Mouse (Mus musculus) heart, embryonic 11.5 days (tissue): ENCODE data around the gene Ppp3r1. TPM values are rescaled to one million over a fixed set of nuclear protein-coding genes. Genes with fewer than 3 reads are reported as not detected.

ENCODE experiments used
- ATAC-seq: fragments of 200-750 bp; cut with Nextera tagmentation; replicated peaks from 2 replicates; pipeline ENCODE4 v1.8.0; 2017; ENCODE audit warnings: moderate library complexity; ENCODE audit not compliant: insufficient number of reproducible peaks, low FRiP score, low TSS enrichment
- H3K27ac ChIP-seq: fragments of 300-500 bp; sonication (generic); 2 replicates; pipeline ENCODE4 v1.5.1; 2014; ENCODE audit warnings: mild to moderate bottlenecking, low read depth, low read length
- H3K27me3 ChIP-seq: fragments of 300-500 bp; sonication (generic); 2 replicates; pipeline ENCODE4 v1.6.1; 2014; ENCODE audit warnings: mild to moderate bottlenecking, low read length, mixed read lengths; ENCODE audit not compliant: control insufficient read depth, insufficient read depth
- H3K36me3 ChIP-seq: fragments of 300-500 bp; sonication (generic); 2 replicates; pipeline ENCODE4 v1.6.1; 2014; ENCODE audit warnings: mild to moderate bottlenecking, low read length, moderate library complexity, mixed read lengths; ENCODE audit not compliant: control insufficient read depth, insufficient read depth
- H3K4me1 ChIP-seq: fragments of 300-500 bp; sonication (generic); 2 replicates; pipeline ENCODE4 v1.6.1; 2014; ENCODE audit warnings: low read length; ENCODE audit not compliant: control insufficient read depth, insufficient read depth
- H3K4me2 ChIP-seq: fragments of 300-500 bp; sonication (generic); 2 replicates; pipeline ENCODE4 v1.6.1; 2014; ENCODE audit warnings: mild to moderate bottlenecking, moderate library complexity
- H3K4me3 ChIP-seq: fragments of 300-500 bp; sonication (generic); 2 replicates; pipeline ENCODE4 v1.5.1; 2014; ENCODE audit warnings: low read depth, low read length
- H3K9ac ChIP-seq: fragments of 300-500 bp; sonication (generic); 2 replicates; pipeline ENCODE4 v1.6.1; 2014; ENCODE audit warnings: mild to moderate bottlenecking, low read depth, low read length, moderate library complexity
- H3K9me3 ChIP-seq: fragments of 300-500 bp; sonication (generic); replicated peaks from 2 replicates; pipeline ENCODE4 v1.6.1; 2016; ENCODE audit warnings: low read length; ENCODE audit not compliant: control insufficient read depth
- WGBS: fragments of 180-500 bp; shearing (Covaris S2); extraction: QIAGEN DNeasy Blood & Tissue Kit; methylation state at CpG from one replicate; pipeline ENCODE4 v1.1.7; 2014; ENCODE audit not compliant: insufficient replicate concordance; 5-methylcytosine and 5-hydroxymethylcytosine counted together
- polyA plus RNA-seq: library from polyadenylated mRNA; unstranded; fragments of >200 nt; fragmentation: Nextera tagmentation; extraction: Ambion mirVana; gene quantifications from 2 replicates; pipeline ENCODE4 v1.2.1, GENCODE M21; 2014

Ppp3r1 gene
- polyA plus RNA-seq, 1 experiment from 2014 or later, result 75.5 TPM

DNA sequence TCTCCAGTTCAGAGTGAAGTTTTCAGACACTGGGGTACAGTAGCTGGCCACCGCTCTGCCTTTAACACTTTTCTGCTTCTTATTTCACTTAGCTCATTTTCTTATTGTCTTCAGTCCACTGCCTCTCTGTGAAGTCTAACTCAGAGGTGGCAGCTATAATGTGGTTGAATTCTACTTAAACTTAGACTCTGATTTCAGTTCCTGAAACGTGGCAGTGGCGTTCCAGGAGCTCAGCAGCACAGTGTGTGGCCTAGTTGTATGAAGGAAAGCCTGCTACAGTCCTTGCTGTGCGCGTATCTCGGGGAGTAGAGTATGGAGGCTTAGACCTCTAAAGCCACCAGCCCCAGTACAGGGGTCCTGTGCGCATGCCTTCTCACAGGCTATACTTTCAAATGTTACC is 7.6 kb downstream of the Ppp3r1 start:
- H3K27ac ChIP-seq, result no peak overlapping the region
- no peak overlapping the region for H3K4me2 ChIP-seq
- no peak overlapping the region for H3K4me3 ChIP-seq
- H3K36me3 ChIP-seq, result no peaks in the 10 kb centered on the region
- no peak overlapping the region for H3K9ac ChIP-seq
- no peaks in the 10 kb centered on the region for H3K9me3 ChIP-seq
- no peak for ATAC-seq
- 92% methylated on average over 7 of the region's 7 CpGs for WGBS
- H3K27me3 ChIP-seq, result no peaks in the 10 kb centered on the region
- H3K4me1 ChIP-seq, result peaks cover 12% of the 10 kb centered on the region; the same call in 1 of the 2 replicates

DNA sequence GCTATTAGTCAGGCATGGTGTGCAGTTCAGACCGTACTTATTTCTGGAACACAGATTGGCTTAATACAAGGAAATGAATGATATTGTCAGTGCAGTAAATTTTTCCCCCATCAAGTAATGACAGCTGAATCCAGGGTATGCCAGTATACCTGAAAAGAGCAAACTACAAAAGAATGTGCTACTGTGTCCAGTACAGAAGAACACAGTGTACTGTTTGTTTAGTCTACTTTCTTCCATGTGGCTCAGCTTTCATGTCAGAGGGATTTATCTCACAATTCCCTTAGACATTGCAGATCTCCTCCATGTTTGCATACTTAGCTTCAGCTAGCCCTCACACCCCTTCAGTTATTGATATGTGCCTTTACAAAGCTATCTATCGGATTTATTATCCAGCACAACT is 10.2 kb downstream of the Ppp3r1 start:
- Histone ChIP-seq H3K27me3 (no peaks in the 10 kb centered on the region), H3K9me3 (no peaks in the 10 kb centered on the region), H3K4me1 (peaks cover 7% of the 10 kb centered on the region; the same call in 1 of the 2 replicates), H3K4me3 (no peak overlapping the region), H3K36me3 (no peaks in the 10 kb centered on the region), H3K27ac (no peak overlapping the region), H3K9ac (no peak overlapping the region), H3K4me2 (no peak overlapping the region)
- 83% methylated on average over 2 of the region's 2 CpGs for WGBS
- ATAC-seq, result no peak

DNA sequence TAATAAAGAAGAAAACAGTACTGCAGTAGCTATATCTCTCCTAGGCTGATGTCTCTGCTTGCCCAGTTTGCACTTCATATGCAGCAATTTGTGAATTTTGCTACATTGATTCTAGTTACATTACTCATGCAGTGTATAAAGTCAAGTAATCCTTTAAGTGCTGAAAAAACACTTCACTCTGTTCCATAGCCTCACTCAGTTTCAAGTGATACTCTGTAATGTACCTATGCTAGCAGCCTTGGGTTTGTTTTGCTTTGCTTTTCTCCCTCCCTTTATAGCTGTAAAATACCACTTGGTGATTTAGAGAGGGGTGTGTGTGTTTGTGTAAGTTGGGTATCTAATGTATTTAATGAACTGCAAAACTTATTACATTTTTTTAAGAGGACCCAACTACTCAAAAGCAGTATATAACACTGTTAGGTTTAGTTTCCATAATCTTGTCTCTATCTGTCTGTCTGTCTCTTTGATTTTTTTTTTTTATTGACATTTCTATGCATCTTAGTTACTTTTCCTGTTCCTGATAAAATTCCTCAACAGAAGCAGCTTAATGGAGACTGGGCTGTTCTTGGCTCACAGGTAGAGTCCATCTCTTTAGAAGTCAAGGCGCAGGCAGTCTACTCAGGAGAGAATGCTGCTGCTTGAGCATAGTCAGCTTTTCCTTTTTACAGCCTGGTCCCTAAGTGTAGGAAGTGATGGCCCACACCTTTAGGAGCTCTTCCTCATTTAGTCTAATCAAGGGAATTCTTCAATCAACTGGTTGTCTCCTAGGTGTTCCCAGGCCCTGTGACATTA is 12.1 kb downstream of the Ppp3r1 start:
- WGBS, result 87% methylated on average over 1 of the region's 1 CpGs
- no peaks in the 10 kb centered on the region for H3K9me3 ChIP-seq
- no peak overlapping the region for H3K4me3 ChIP-seq
- no peak overlapping the region for H3K4me2 ChIP-seq
- H3K4me1 ChIP-seq, result peaks cover 7% of the 10 kb centered on the region; the same call in 1 of the 2 replicates
- no peak overlapping the region for H3K9ac ChIP-seq
- H3K27ac ChIP-seq, result no peak overlapping the region
- H3K36me3 ChIP-seq, result no peaks in the 10 kb centered on the region
- ATAC-seq, result no peak
- no peaks in the 10 kb centered on the region for H3K27me3 ChIP-seq

DNA sequence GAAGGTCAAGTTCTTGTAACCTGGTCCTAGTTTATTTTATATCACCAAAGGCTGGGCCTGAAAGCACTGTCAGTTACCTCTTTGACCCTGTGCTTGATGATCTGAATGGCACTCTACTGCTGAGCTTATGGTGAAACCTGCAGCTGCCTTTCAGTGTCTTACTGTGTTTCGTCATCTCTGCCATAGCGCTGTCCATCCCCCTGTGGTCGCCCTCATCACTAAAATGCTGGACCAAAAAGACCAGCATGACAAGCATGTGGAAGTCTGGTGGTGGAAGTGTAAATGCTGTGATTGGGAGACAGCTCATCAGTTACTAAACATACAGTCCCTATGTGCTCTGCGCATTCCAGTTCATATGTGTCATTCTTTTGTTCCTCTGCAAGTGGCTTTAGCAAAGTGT is 13.2 kb downstream of the Ppp3r1 start:
- Histone ChIP-seq H3K27me3 (no peaks in the 10 kb centered on the region), H3K9me3 (no peaks in the 10 kb centered on the region), H3K27ac (no peak overlapping the region), H3K4me3 (no peak overlapping the region), H3K36me3 (no peaks in the 10 kb centered on the region), H3K4me2 (no peak overlapping the region), H3K9ac (no peak overlapping the region), H3K4me1 (peaks cover 7% of the 10 kb centered on the region; the same call in 1 of the 2 replicates)
- WGBS, result 91% methylated on average over 4 of the region's 4 CpGs
- no peak for ATAC-seq

DNA sequence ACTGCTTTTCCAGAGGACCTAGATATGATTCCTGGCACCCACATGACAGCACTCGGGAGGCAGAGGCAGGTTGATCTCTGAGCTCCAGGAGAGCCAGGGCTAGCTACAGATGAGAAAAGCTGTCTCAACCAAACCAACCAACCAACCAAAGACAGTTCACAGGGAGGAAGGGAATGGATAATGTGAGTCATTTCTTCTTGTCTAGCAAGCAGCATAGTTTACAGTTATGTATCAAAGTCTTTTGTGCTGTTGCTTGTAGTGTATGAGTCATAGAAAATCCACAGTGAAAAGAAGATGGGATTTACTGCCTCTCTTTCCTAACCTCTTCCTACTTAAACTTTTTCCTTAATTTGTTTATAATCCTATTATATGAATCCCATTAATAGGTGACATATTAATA is 17.6 kb downstream of the Ppp3r1 start:
- Histone ChIP-seq H3K4me3 (no peak overlapping the region), H3K4me1 (no peaks in the 10 kb centered on the region), H3K4me2 (no peak overlapping the region), H3K9me3 (no peaks in the 10 kb centered on the region), H3K36me3 (no peaks in the 10 kb centered on the region), H3K9ac (no peak overlapping the region), H3K27me3 (no peaks in the 10 kb centered on the region), H3K27ac (no peak overlapping the region)
- ATAC-seq, result no peak
- 100% methylated on average over 1 of the region's 1 CpGs for WGBS

DNA sequence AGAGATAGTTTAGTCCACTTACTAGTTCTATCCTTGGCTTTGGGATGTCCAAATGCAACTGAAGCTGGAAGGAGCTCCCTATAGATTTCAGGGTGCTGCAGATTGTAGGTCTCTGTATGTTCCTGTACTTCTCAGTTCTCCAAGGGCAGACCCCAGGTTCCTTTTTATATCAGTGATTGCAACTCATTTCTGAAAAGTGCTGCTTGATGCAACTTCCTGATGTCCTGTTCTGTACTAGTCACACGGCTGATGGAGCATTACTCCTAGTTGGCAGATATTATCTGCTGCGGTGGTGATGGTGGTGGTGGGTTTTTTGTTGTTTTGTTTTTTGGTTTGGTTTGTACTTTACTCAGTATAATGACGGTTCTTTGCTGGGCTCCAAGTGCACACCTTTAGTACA is 21.7 kb downstream of the Ppp3r1 start:
- ATAC-seq, result no peak
- H3K4me1 ChIP-seq, result no peaks in the 10 kb centered on the region
- WGBS, result 82% methylated on average over 3 of the region's 3 CpGs

DNA sequence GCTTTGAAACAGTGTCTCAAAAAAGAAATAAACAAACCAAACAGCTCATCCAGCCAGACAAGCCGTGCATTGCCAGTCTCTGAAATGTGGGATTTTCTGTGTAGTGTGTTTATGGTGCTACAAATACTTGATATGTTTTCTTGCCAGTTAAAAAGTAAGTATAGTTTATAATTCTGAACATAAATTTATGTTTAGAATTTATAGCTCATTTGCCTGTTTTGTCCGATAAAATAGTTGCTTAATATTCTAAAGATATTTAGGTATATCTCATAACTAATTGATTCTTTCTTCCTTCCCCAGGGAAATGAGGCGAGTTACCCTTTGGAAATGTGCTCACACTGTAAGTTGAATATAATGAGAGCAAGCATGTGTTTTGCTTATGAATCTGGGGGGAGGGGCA is 22.7 kb downstream of the Ppp3r1 start, which contains the start of gene Wdr92:
Wdr92 (plus strand) TSS at position 301 of the 400 bp plus-strand sequence.
- Histone ChIP-seq H3K27ac (no peak within 1 kb of the TSS), H3K4me1 (no peaks in the 10 kb centered on the region), H3K9ac (no peak within 1 kb of the TSS), H3K27me3 (no peaks in the 10 kb centered on the region), H3K9me3 (no peaks in the 10 kb centered on the region), H3K4me3 (no peak within 1 kb of the TSS), H3K36me3 (no peaks in the 10 kb centered on the region), H3K4me2 (no peak within 1 kb of the TSS)
- no peak for ATAC-seq
- 90% methylated on average over 3 of the region's 3 CpGs for WGBS

More for the DNA sequence above, 21.7 kb downstream of the Ppp3r1 start:
- H3K4me3 ChIP-seq, result no peak overlapping the region
- no peak overlapping the region for H3K4me2 ChIP-seq
- H3K9ac ChIP-seq, result no peak overlapping the region
- no peaks in the 10 kb centered on the region for H3K36me3 ChIP-seq
- H3K9me3 ChIP-seq, result no peaks in the 10 kb centered on the region
- no peaks in the 10 kb centered on the region for H3K27me3 ChIP-seq
- H3K27ac ChIP-seq, result no peak overlapping the region

DNA sequence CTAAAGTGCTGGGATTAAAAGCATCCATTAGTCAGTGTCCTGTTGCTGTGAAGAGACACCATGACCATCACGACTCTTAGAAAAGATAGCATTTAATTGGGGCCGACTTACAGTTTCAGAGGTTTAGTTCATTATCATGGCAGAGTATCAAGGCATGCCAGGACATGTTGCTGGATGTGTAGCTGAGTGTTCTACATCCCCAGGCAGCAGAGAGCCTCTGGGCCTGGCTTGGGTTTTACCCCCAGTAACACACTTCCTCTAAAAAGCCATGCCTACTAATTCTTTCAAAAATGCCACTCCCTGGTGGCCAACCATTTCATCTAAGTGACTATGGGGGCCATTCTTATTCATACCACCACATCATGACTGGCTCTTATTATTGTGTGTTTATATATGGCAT is 24.1 kb downstream of the Ppp3r1 start:
- WGBS, result 85% methylated on average over 2 of the region's 2 CpGs
- H3K27me3 ChIP-seq, result no peaks in the 10 kb centered on the region
- H3K36me3 ChIP-seq, result no peaks in the 10 kb centered on the region
- no peaks in the 10 kb centered on the region for H3K4me1 ChIP-seq
- H3K9ac ChIP-seq, result no peak overlapping the region
- H3K9me3 ChIP-seq, result no peaks in the 10 kb centered on the region
- no peak overlapping the region for H3K4me2 ChIP-seq
- H3K27ac ChIP-seq, result no peak overlapping the region
- no peak overlapping the region for H3K4me3 ChIP-seq
- ATAC-seq, result no peak

DNA sequence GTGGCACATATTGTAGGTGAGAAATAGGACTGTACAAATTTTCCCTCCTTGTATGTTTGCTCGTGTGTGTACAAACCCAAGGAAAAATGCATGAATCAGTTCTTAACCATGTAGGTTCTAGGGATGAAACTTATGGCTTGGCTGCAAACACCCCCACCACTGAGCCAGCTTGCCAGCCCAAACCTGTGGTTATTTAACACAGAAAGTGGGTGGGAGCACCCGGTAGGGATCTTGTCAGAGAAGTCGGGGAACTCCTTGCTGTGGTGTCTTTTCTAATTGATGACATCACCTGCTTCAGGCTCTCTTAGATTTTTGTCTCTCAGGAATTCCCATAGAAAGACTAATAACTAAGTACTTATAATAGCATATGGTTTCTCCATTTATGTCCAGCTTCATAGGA is 28.6 kb downstream of the Ppp3r1 start:
- Histone ChIP-seq H3K4me2 (no peak overlapping the region), H3K9me3 (no peaks in the 10 kb centered on the region), H3K27me3 (no peaks in the 10 kb centered on the region), H3K4me1 (no peaks in the 10 kb centered on the region), H3K9ac (no peak overlapping the region), H3K36me3 (no peaks in the 10 kb centered on the region), H3K4me3 (no peak overlapping the region), H3K27ac (no peak overlapping the region)
- ATAC-seq, result no peak
- WGBS, result 81% methylated on average over 3 of the region's 3 CpGs
